Mouse (Mus musculus): ENCODE data around the gene Sox1.

Sox1 gene

GRCm38 (mm10) chr8:12427346-12427745 lies 32.3 kb downstream of the Sox1 start:
- DNase-seq = no peak

GRCm38 (mm10) chr8:12427886-12428799 lies 33.0 kb downstream of the Sox1 start:
- no peak for DNase-seq

GRCm38 (mm10) chr8:12428931-12429330 lies 33.8 kb downstream of the Sox1 start:
- no peak for DNase-seq

GRCm38 (mm10) chr8:12429601-12430172 lies 34.6 kb downstream of the Sox1 start:
- no peak for DNase-seq

GRCm38 (mm10) chr8:12430173-12430899 lies 35.2 kb downstream of the Sox1 start:
- DNase-seq = no peak

GRCm38 (mm10) chr8:12430900-12431737 lies 36.0 kb downstream of the Sox1 start:
- no peak for DNase-seq

- DNase-seq = no peak
Measured at GRCm38 (mm10) chr8:12431738-12432055, 36.6 kb downstream of the Sox1 start.

- no peak for DNase-seq
Measured at GRCm38 (mm10) chr8:12432546-12432945, 37.5 kb downstream of the Sox1 start.

GRCm38 (mm10) chr8:12434771-12435170 lies 39.7 kb downstream of the Sox1 start:
- no peak for DNase-seq

GRCm38 (mm10) chr8:12438021-12438420 lies 42.9 kb downstream of the Sox1 start:
- no peak for DNase-seq

- no peak for DNase-seq
Measured at GRCm38 (mm10) chr8:12439044-12439443, 43.9 kb downstream of the Sox1 start.

- no peak for DNase-seq
Measured at GRCm38 (mm10) chr8:12439846-12440245, 44.8 kb downstream of the Sox1 start.

GRCm38 (mm10) chr8:12440997-12441396 lies 45.9 kb downstream of the Sox1 start:
- DNase-seq = no peak

- no peak for DNase-seq
Measured at GRCm38 (mm10) chr8:12445258-12445657, 50.2 kb downstream of the Sox1 start.

GRCm38 (mm10) chr8:12445926-12446680 lies 51.0 kb downstream of the Sox1 start:
- DNase-seq = no peak

Data from B cell, adult 2 months (primary cell).